Mouse (Mus musculus) spleen, adult 2 months (tissue): ENCODE measurements around the gene Ube2j1.

Source experiments
- CTCF ChIP-seq: fragments of 200-500 bp; IDR thresholded peaks from 2 replicates; pipeline ENCODE4 v1.5.1; 2011; ENCODE audit warnings: mild to moderate bottlenecking, inconsistent platforms; ENCODE audit not compliant: insufficient read depth, insufficient read length, insufficient replicate concordance; ENCODE audit errors: extremely low read depth
- POLR2A ChIP-seq: fragments of 200-500 bp; IDR thresholded peaks from 2 replicates; pipeline ENCODE4 v1.6.1; 2011; ENCODE audit warnings: low read depth, low read length, inconsistent platforms

DNA sequence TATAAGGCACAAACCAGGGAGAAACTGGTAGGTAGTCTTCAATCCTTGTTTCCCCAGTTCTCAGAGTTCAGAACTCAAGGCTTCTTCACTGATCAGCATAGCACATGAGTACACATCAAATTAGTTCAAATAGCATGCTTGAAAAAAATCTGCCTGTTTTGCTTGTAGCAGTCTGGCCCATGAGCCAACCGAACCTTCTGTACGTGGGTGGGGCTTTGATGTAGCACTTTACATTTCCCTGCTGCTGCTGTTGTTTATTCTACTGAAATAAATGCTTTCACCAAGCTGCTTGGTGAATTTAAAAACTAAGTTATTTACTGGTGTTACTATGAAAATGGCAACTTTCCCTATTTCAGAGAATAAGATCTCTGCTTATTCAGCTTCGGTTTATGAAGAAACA, 20.8 kb downstream of the Ube2j1 start:
- no peak for TF ChIP-seq CTCF
- no peak for TF ChIP-seq POLR2A
